Mouse (Mus musculus): Measurements from ENCODE around the gene Gm10570.

DNA sequence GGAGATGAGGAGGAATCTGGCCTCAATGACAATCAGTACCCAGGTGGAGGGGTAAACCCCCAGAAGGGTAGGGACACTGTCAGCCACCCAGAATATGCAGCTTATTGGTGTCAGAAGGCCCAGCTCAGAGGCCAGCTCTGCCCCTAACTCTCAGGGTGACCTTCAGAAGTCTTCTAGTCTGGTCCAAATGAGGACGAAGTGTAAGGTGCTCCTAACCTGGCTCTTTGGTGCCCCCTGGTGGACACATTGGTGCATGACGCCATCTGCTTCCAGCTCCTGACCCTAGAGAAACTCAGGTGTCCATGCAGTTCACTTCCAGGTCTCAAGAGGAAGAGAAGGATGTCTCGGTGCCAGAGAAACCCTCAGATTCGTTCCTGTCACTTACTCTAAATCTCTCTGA lies 16.2 kb downstream of the Gm10570 start:
- TF ChIP-seq CTCF (conservative IDR thresholded peaks at IDR 0.05; ENCODE audit: insufficient read depth, insufficient read length, low read depth, low read length) (peak; percentile 97), POLR2A (IDR thresholded peaks at IDR 0.05; ENCODE audit: low read depth, low read length) (no peak)

Measured in kidney, adult 2 months (tissue).